Mouse (Mus musculus) limb, embryonic 15.5 days (tissue): Measurements from ENCODE around the gene Ror1. TPM values are rescaled to one million over a fixed set of nuclear protein-coding genes. Genes with fewer than 3 reads are reported as not detected.

Experiments used
- ATAC-seq: fragments of 200-750 bp; cut with Nextera tagmentation; 2 replicates; pipeline ENCODE4 v1.8.0; 2017; ENCODE audit warnings: low read depth, moderate TSS enrichment; ENCODE audit not compliant: insufficient number of reproducible peaks, low FRiP score, low TSS enrichment
- H3K27ac ChIP-seq: fragments of 300-500 bp; sonication (generic); 2 replicates; pipeline ENCODE4 v1.5.1; 2015; ENCODE audit warnings: moderate library complexity, mild to moderate bottlenecking, inconsistent platforms
- H3K27me3 ChIP-seq: fragments of 300-500 bp; sonication (generic); 2 replicates; pipeline ENCODE4 v1.6.1; 2015; ENCODE audit warnings: inconsistent platforms
- H3K36me3 ChIP-seq: fragments of 300-500 bp; sonication (generic); 2 replicates; pipeline ENCODE4 v1.6.1; 2015; ENCODE audit warnings: inconsistent platforms
- H3K4me1 ChIP-seq: fragments of 300-500 bp; sonication (generic); 2 replicates; pipeline ENCODE4 v1.6.1; 2015; ENCODE audit warnings: inconsistent platforms
- H3K4me2 ChIP-seq: fragments of 300-500 bp; sonication (generic); 2 replicates; pipeline ENCODE4 v1.6.1; 2015; ENCODE audit warnings: mild to moderate bottlenecking, inconsistent platforms
- H3K4me3 ChIP-seq: fragments of 300-500 bp; sonication (generic); 2 replicates; pipeline ENCODE4 v1.5.1; 2015; ENCODE audit warnings: mild to moderate bottlenecking, inconsistent platforms
- H3K9ac ChIP-seq: fragments of 300-500 bp; sonication (generic); 2 replicates; pipeline ENCODE4 v1.6.1; 2015; ENCODE audit warnings: inconsistent platforms
- H3K9me3 ChIP-seq: fragments of 300-500 bp; sonication (generic); 2 replicates; pipeline ENCODE4 v1.6.1; 2016; ENCODE audit warnings: inconsistent platforms
- whole genome bisulfite sequencing: fragments of 180-500 bp; shearing (Covaris S2); methylation state at CpG from one replicate; pipeline ENCODE4 v1.1.7; 2015; 5-methylcytosine and 5-hydroxymethylcytosine counted together
- polyA plus RNA-seq: library from polyadenylated mRNA; unstranded; fragments of >200 nt; fragmentation: Nextera tagmentation; extraction: Ambion mirVana; gene quantifications from 2 replicates; pipeline ENCODE4 v1.2.1, GENCODE M21; 2015

Ror1 gene
- polyA plus RNA-seq, 1 experiment from 2014 or later = 9.5 TPM

DNA sequence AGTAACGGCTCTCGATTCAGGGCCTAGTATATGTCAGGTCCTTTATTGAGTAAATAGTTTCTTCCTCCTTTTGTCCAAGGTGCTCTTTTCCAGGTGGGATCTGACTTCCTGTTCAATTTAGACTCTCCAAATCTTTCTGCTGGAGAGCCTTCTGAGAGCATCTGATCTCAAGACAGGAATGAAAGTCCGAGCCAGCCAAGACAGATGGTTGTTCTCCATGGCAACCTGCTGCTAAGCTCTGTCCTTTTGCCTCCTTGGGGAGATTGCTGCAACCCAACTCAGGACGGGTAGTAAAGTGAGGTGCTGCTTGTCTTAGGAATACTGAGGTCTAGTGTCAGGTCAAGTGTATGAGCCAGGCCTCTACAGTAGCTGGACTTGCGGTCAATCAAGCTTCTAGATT, 25.0 kb downstream of the Ror1 start:
- Histone ChIP-seq H3K27me3 (peaks cover 7% of the 10 kb centered on the region; the same call in 1 of the 2 replicates), H3K27ac (no peak overlapping the region), H3K4me1 (no peaks in the 10 kb centered on the region), H3K4me2 (no peak overlapping the region), H3K36me3 (no peaks in the 10 kb centered on the region), H3K9me3 (no peaks in the 10 kb centered on the region), H3K4me3 (no peak overlapping the region), H3K9ac (no peak overlapping the region)
- WGBS = 81% methylated on average over 5 of the region's 5 CpGs
- no peak for ATAC-seq

DNA sequence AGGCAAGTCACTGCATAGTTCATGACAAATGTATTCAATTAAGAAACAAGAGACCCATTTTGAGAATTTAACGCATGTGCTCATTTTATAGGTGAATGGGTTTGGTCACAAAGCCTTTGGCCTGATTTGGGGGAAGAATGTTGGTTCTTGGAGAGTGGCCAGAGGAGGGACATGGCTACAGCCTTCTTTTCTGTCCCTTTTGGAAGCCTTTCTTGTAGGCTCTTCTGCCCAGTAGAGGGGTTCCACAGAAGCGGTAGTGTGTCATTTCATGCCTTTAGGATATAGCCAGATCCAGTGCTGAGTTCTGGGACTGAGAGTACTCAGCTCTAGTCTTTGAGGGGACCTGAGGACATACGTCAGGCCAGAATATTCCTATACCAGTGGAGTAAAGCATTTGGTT, 26.8 kb downstream of the Ror1 start:
- no peak overlapping the region for H3K4me2 ChIP-seq
- H3K9ac ChIP-seq = no peak overlapping the region
- no peaks in the 10 kb centered on the region for H3K9me3 ChIP-seq
- 0 out of 2 replicates have a peak, but pooled peaks cover 3% of the 10 kb centered on the region for H3K4me1 ChIP-seq
- no peak overlapping the region for H3K27ac ChIP-seq
- no peaks in the 10 kb centered on the region for H3K36me3 ChIP-seq
- WGBS = 78% methylated on average over 3 of the region's 3 CpGs
- H3K27me3 ChIP-seq = peaks cover 7% of the 10 kb centered on the region; the same call in 1 of the 2 replicates
- no peak for ATAC-seq
- no peak overlapping the region for H3K4me3 ChIP-seq

DNA sequence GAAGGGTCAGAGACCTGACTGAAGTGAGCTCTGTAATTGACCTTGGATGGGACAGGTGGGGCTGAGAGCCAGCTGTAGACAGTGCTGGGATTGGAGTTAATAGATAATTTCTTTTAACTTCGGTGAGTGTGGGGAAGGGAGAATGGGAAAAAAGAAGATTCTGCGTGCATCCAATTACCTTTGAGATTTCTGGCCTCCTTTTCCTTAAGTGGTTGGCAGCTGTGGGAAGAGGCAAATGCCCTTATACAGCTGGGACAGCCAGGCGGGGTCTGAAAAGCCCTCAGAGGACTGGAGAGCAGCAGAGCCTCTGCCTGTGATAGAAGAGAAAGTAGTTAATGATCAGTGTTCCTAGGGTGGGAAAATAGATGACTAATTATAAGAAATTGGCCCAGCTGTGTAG, 27.9 kb downstream of the Ror1 start:
- H3K27me3 ChIP-seq = peaks cover 7% of the 10 kb centered on the region; the same call in 1 of the 2 replicates
- WGBS = 77% methylated on average over 3 of the region's 3 CpGs
- no peak for ATAC-seq
- H3K9me3 ChIP-seq = no peaks in the 10 kb centered on the region
- no peak overlapping the region for H3K4me2 ChIP-seq
- no peak overlapping the region for H3K9ac ChIP-seq
- H3K4me1 ChIP-seq = peaks cover 6% of the 10 kb centered on the region; the same call in 1 of the 2 replicates
- H3K36me3 ChIP-seq = no peaks in the 10 kb centered on the region
- no peak overlapping the region for H3K27ac ChIP-seq
- H3K4me3 ChIP-seq = no peak overlapping the region

DNA sequence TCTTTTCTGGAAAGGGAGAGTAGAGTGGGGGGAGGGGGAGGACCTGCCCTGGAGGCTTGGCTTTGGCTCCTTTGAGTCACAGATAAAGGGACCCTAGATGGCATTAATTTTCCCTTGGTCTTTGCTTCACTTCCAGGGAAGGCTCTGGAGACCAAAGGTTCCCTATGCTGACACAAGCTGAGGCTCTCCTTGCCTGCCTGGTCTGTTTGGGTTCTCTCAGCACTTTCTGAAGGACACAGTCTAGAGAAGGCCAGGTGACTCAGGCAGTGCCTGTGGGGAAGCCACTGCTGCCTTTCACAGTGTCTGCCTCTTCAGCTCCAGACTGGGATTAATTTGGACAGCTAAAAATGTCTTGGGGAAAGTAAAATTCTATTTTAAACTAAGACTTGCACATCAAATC, 28.5 kb downstream of the Ror1 start:
- 0 out of 2 replicates have a peak, but pooled peaks cover 5% of the 10 kb centered on the region for H3K27me3 ChIP-seq
- H3K4me3 ChIP-seq = no peak overlapping the region
- H3K4me2 ChIP-seq = no peak overlapping the region
- H3K9me3 ChIP-seq = no peaks in the 10 kb centered on the region
- peaks cover 11% of the 10 kb centered on the region for H3K4me1 ChIP-seq
- no peak for ATAC-seq
- no peak overlapping the region for H3K27ac ChIP-seq
- no peak overlapping the region for H3K9ac ChIP-seq
- H3K36me3 ChIP-seq = no peaks in the 10 kb centered on the region

DNA sequence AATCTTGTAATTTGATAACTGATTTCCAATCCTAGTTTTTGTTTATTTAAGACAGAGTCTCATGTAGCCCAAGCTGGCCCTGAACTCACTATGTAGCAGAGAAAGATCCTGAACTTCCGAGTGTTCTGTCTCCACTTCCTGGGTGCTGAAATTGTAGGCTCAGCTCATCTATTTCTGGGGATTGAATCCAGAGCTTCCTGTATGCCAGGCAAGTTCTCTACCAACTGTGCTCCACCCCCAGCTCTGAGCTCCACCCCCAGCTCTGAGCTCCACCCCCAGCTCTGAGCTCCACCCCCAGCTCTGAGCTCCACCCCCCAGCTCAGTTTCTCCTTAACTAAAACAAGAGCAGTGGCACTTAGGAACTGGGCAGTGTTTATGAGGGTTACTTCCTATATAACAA, 29.3 kb downstream of the Ror1 start:
- H3K4me1 ChIP-seq = peaks cover 19% of the 10 kb centered on the region
- H3K4me3 ChIP-seq = no peak overlapping the region
- H3K27ac ChIP-seq = no peak overlapping the region
- H3K9ac ChIP-seq = no peak overlapping the region
- 0 out of 2 replicates have a peak, but pooled peaks cover 5% of the 10 kb centered on the region for H3K27me3 ChIP-seq
- H3K4me2 ChIP-seq = no peak overlapping the region
- WGBS = 89% methylated on average over 1 of the region's 1 CpGs
- H3K9me3 ChIP-seq = no peaks in the 10 kb centered on the region
- H3K36me3 ChIP-seq = no peaks in the 10 kb centered on the region
- ATAC-seq = no peak

DNA sequence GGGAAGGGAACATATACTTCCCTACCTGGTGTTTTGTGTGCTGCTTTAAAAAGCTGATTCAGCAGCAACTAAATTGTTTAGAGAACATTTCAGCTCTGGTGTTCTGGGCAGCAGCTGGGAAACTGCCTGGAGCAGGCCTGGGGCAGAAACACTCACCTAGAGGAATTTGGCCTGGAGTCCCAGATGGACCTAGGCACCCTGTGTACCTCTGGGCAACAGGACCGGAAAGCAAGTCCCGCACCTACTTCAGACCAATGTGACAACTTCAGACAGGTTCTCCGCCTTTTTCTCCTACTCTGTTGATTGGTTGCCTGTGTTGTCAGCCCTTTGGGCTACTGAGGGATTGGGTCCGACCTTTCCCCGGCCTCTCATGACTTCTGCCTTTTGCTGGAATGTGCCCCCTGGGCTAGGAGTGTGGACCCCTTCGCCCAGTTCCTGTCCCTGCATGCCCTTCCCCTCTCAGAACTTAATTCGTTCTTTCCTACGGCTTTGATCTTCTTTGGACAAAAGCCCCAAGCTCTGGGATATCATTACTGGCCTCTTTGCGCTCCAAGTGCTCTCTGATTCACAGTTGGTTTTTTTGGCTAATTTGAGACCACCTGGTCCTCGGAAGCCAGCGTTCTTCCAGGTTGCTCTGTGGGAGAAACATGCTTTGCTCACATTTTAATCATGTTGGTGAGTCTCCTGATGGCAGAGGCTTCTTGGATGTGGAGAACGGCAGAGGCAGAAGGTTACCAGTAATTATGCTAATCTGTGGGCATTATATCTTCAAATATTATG, 31.1 kb downstream of the Ror1 start:
- Histone ChIP-seq H3K4me3 (no peak overlapping the region), H3K4me2 (no peak overlapping the region), H3K36me3 (no peaks in the 10 kb centered on the region), H3K4me1 (peaks cover 23% of the 10 kb centered on the region), H3K9me3 (no peaks in the 10 kb centered on the region), H3K9ac (no peak overlapping the region), H3K27ac (no peak overlapping the region), H3K27me3 (0 out of 2 replicates have a peak, but pooled peaks cover 4% of the 10 kb centered on the region)
- ATAC-seq = no peak
- 34% methylated on average over 12 of the region's 12 CpGs for WGBS

DNA sequence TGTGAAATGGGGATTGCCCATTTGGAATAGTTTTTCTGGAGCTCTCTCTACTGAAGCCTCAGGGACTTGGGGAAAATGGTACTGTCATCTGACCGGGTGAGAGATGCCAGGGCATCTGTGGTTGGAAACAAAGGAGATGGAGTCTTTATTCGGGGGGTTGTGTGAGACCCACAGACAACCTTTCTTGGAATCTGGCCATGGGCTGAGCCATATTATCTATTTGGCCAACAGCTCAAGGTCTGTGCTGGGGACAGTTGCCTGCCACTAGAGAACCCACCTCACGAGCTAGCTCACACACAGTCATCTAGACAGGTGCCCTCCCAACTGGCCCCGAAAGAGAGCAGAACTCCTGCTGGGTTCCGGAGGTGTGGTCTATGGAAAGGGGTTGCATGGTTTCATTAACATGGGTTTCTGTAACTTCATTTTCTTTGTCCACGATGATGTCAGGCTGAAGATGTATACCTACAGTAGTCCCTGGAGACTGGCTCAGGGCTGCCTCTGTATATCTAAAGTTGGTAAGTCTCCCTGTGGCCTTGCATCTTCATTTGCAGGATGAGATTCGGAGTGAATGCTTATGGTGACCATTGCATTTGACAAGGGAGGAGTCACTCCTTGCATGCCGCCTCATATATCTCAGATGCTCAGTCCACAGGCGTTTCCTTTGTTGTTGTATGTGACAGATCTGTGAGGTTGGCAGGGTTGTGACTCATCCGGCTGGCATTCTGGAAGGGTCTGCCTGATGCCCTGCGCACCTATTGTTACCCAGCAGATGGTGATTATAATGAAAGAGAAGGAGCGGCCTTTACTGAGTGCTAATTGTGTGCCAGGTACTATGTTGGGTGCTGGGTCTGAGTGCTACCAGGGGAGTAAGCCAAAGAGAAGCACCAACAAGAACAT, 32.7 kb downstream of the Ror1 start:
- Histone ChIP-seq H3K4me1 (peaks cover 23% of the 10 kb centered on the region), H3K9ac (no peak overlapping the region), H3K9me3 (no peaks in the 10 kb centered on the region), H3K4me3 (no peak overlapping the region), H3K36me3 (no peaks in the 10 kb centered on the region), H3K27ac (no peak overlapping the region), H3K27me3 (0 out of 2 replicates have a peak, but pooled peaks cover 8% of the 10 kb centered on the region), H3K4me2 (no peak overlapping the region)
- ATAC-seq = no peak
- 88% methylated on average over 12 of the region's 12 CpGs for WGBS

DNA sequence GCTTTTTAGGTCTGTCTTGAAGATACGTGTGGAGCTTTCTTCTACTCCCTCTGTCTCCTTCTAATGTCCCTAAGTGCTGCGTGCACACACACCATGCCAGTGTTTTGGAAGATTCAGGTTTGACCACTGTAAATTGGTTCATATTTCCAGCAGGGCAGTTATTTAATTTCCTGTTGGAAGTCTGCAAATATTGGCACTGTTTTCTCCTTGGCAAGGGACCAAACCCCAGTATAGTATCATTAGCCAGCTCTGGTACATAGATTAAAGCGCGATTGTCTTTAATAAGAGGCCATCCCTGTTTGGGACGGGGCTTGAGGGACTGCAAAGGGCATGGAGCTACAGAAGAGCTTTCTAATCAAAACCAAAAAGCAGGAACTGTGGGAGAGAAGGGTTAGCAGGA, 33.6 kb downstream of the Ror1 start:
- Histone ChIP-seq H3K27me3 (0 out of 2 replicates have a peak, but pooled peaks cover 8% of the 10 kb centered on the region), H3K9ac (no peak overlapping the region), H3K4me3 (no peak overlapping the region), H3K27ac (no peak overlapping the region), H3K4me1 (peaks cover 23% of the 10 kb centered on the region), H3K9me3 (no peaks in the 10 kb centered on the region), H3K36me3 (no peaks in the 10 kb centered on the region), H3K4me2 (no peak overlapping the region)
- no peak for ATAC-seq
- WGBS = 32% methylated on average over 5 of the region's 5 CpGs

DNA sequence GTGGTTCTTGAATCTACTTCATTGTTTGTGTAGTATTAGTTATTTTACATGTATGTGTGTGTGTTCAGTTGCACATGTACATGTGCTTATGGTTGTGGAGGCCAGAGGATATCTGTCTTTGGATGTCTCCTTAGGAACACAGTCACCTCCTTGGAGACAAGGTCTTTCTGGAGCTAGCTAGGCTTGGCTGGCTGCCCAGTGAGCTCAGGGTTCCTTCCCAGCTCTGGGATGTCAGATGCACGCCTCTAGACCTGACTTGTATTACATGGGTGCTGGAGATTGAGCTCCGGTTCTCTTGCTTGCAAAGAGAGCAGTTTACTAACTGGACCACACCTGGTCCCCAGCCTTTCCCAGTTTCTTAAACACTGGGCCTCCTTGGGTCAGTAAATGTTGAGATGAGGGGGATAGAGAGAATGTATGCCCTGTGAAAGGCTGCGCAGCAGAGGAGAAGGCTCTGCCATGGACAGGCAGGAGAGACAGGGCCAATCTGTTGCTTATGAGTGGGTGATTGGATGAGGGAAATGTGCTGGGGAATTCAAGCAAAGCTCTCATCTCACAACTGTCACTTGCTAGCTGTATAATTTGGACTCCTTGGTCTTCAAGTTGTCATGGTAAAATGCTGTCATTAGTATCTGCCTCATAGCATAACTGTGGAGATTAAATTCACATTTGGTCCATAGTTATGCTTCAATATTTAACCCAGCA, 35.3 kb downstream of the Ror1 start:
- H3K4me3 ChIP-seq = no peak overlapping the region
- peaks cover 23% of the 10 kb centered on the region for H3K4me1 ChIP-seq
- H3K27me3 ChIP-seq = 0 out of 2 replicates have a peak, but pooled peaks cover 8% of the 10 kb centered on the region
- WGBS = 73% methylated on average over 3 of the region's 3 CpGs
- H3K36me3 ChIP-seq = no peaks in the 10 kb centered on the region
- H3K27ac ChIP-seq = no peak overlapping the region
- no peaks in the 10 kb centered on the region for H3K9me3 ChIP-seq
- H3K4me2 ChIP-seq = no peak overlapping the region
- no peak overlapping the region for H3K9ac ChIP-seq
- ATAC-seq = no peak

DNA sequence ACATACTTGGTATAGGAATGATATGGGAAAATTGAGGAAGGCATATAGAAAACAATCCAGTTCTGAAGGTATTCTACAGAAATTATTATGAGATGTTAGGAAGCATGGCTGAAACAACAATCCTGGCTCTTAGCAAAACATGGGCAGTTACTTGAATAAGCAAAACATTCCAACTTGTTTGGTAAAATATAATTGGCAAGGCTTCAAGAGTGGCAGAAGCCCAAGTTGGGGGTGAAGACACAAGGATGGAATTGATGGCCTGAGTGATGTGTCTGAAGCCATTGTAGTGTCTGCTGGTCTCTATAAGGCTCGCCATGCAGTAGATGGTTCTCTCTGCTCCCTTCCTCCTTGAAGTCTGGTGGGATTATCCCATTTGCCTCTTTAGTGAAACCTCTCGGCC, 35.9 kb downstream of the Ror1 start:
- Histone ChIP-seq H3K36me3 (no peaks in the 10 kb centered on the region), H3K27me3 (0 out of 2 replicates have a peak, but pooled peaks cover 8% of the 10 kb centered on the region), H3K27ac (no peak overlapping the region), H3K9ac (no peak overlapping the region), H3K4me1 (peaks cover 21% of the 10 kb centered on the region), H3K4me3 (no peak overlapping the region), H3K9me3 (no peaks in the 10 kb centered on the region), H3K4me2 (no peak overlapping the region)
- 87% methylated on average over 2 of the region's 2 CpGs for WGBS
- no peak for ATAC-seq

DNA sequence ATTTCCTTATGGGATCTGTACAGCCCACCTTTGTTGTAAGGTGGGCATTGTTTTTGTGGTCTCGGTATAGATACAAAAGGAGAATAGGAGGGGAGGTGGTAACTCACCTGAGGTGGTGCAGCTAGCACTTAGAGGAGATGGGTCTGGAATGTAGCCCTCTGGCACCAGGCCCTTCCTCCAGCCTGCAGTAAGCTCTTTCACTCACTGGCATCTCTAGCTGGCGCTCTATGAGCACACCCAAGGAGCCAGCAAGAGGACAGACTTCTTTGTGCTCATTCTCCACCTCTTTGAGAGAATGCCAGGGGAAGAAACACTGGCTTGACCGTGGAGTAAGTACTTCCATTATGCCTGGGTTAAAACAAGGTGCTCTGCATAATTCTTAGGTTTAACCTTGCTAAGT, 36.7 kb downstream of the Ror1 start:
- WGBS = 64% methylated on average over 3 of the region's 3 CpGs
- H3K27me3 ChIP-seq = 0 out of 2 replicates have a peak, but pooled peaks cover 8% of the 10 kb centered on the region
- no peak overlapping the region for H3K4me2 ChIP-seq
- ATAC-seq = no peak
- no peak overlapping the region for H3K27ac ChIP-seq
- H3K9ac ChIP-seq = no peak overlapping the region
- H3K36me3 ChIP-seq = no peaks in the 10 kb centered on the region
- H3K4me3 ChIP-seq = no peak overlapping the region
- H3K9me3 ChIP-seq = no peaks in the 10 kb centered on the region
- peaks cover 27% of the 10 kb centered on the region for H3K4me1 ChIP-seq
